Mouse (Mus musculus) heart, postnatal 10 days (tissue): ENCODE data around the gene Cldn9. TPM values are rescaled to one million over a fixed set of nuclear protein-coding genes. Genes with fewer than 3 reads are reported as not detected.

ENCODE experiments used
- DNase-seq, 2 experiments: peaks; one replicate each; pipeline ENCODE4 v3.0.0; 2021
- intact Hi-C: fragments of 180-260 bp; cut with DNase I; formaldehyde crosslinking; loops from one replicate; pipeline ENCODE4 v1.15.1; 2025
- total RNA-seq, 2 experiments: library from RNA; stranded (reverse); gene quantifications; 2 replicates each; pipeline ENCODE4 v1.2.3; 2021

Gene Cldn9
- total RNA-seq, result not detected

- DNase-seq, result no peak
Measured at GRCm38 (mm10) chr17:23683856-23684672, at the start of gene Cldn9. Gene Cldn9 (minus strand): TSS chr17:23684026.

GRCm38 (mm10) chr17:23730441-23730840, 46.6 kb upstream of the Cldn9 start:
- intact Hi-C loops, result no loop called here
- DNase-seq, result no peak

More at GRCm38 (mm10) chr17:23683856-23684672, at the start of gene Cldn9:
- intact Hi-C loops, result no loop called here

- DNase-seq, result peak; percentile 87 to 88
- intact Hi-C loops, result no loop called here
Measured at GRCm38 (mm10) chr17:23726758-23727142, 42.9 kb upstream of the Cldn9 start.

- intact Hi-C loops, result no loop called here
Measured at GRCm38 (mm10) chr17:23725999-23726757, 42.4 kb upstream of the Cldn9 start, which contains the start of gene Pkmyt1. Gene Pkmyt1 (plus strand): TSS chr17:23726336.

GRCm38 (mm10) chr17:23725477-23725876, 41.7 kb upstream of the Cldn9 start:
- no peak for DNase-seq
- intact Hi-C loops, result no loop called here

More at GRCm38 (mm10) chr17:23725999-23726757, 42.4 kb upstream of the Cldn9 start, which contains the start of gene Pkmyt1:
- DNase-seq, result peak; percentile 96 to 97

GRCm38 (mm10) chr17:23722376-23723125, 38.7 kb upstream of the Cldn9 start, which contains the start of gene 1520401A03Rik:
Gene 1520401A03Rik (minus strand): TSS chr17:23722783.
- intact Hi-C loops, result no loop called here
- no peak for DNase-seq

GRCm38 (mm10) chr17:23721886-23722285, 38.1 kb upstream of the Cldn9 start:
- no peak for DNase-seq
- intact Hi-C loops, result no loop called here

- no peak for DNase-seq
Measured at GRCm38 (mm10) chr17:23719455-23719854, 35.6 kb upstream of the Cldn9 start.

GRCm38 (mm10) chr17:23717003-23717402, 33.2 kb upstream of the Cldn9 start:
- intact Hi-C loops, result no loop called here
- no peak for DNase-seq

More at GRCm38 (mm10) chr17:23719455-23719854, 35.6 kb upstream of the Cldn9 start:
- intact Hi-C loops, result no loop called here

GRCm38 (mm10) chr17:23706212-23706611, 22.4 kb upstream of the Cldn9 start:
- peak; percentile 75 to 83 for DNase-seq
- intact Hi-C loops, result loop anchor here (2.0 to 5.0 kb wide), 2 partner anchors 44 to 135 kb away; partner anchors contain the start of gene Bicdl2

GRCm38 (mm10) chr17:23705525-23706104, 21.8 kb upstream of the Cldn9 start:
- no peak for DNase-seq

GRCm38 (mm10) chr17:23704741-23705140, 20.9 kb upstream of the Cldn9 start:
- intact Hi-C loops, result loop anchor here (5.0 kb wide), 1 partner anchor 42 kb away; the partner anchor contains the start of gene Bicdl2
- DNase-seq, result no peak

More at GRCm38 (mm10) chr17:23705525-23706104, 21.8 kb upstream of the Cldn9 start:
- intact Hi-C loops, result loop anchor here (2.0 to 5.0 kb wide), 2 partner anchors 43 to 135 kb away; partner anchors contain the start of gene Bicdl2

- intact Hi-C loops, result no loop called here
- DNase-seq, result no peak
Measured at GRCm38 (mm10) chr17:23703301-23703700, 19.5 kb upstream of the Cldn9 start.

- DNase-seq, result peak; percentile 92 to 94
- intact Hi-C loops, result no loop called here
Measured at GRCm38 (mm10) chr17:23700079-23700478, 16.3 kb upstream of the Cldn9 start.

- peak; percentile 65 to 67 for DNase-seq
- intact Hi-C loops, result loop anchor here (1.0 kb wide), 1 partner anchor 22 kb away; the partner anchor contains the start of gene Tnfrsf12a
Measured at GRCm38 (mm10) chr17:23699131-23700077, 15.6 kb upstream of the Cldn9 start.

GRCm38 (mm10) chr17:23695801-23696200, 12.0 kb upstream of the Cldn9 start:
- no peak for DNase-seq
- intact Hi-C loops, result no loop called here

- no peak for DNase-seq
- intact Hi-C loops, result no loop called here
Measured at GRCm38 (mm10) chr17:23694491-23694890, 10.7 kb upstream of the Cldn9 start.

GRCm38 (mm10) chr17:23683226-23683625, 600 bp downstream of the Cldn9 start:
- intact Hi-C loops, result no loop called here
- DNase-seq, result no peak

- intact Hi-C loops, result no loop called here
- DNase-seq, result no peak
Measured at GRCm38 (mm10) chr17:23682530-23682929, 1.3 kb downstream of the Cldn9 start.
